Mouse (Mus musculus): ENCODE data around the gene Gucy2c. TPM values are rescaled to one million over a fixed set of nuclear protein-coding genes. Genes with fewer than 3 reads are reported as not detected.
A peak's percentile ranks its signal among the peaks of the same experiment; 100 is the strongest.

Gene Gucy2c
- polyA plus RNA-seq, 1 experiment from 2014 or later = not detected

DNA sequence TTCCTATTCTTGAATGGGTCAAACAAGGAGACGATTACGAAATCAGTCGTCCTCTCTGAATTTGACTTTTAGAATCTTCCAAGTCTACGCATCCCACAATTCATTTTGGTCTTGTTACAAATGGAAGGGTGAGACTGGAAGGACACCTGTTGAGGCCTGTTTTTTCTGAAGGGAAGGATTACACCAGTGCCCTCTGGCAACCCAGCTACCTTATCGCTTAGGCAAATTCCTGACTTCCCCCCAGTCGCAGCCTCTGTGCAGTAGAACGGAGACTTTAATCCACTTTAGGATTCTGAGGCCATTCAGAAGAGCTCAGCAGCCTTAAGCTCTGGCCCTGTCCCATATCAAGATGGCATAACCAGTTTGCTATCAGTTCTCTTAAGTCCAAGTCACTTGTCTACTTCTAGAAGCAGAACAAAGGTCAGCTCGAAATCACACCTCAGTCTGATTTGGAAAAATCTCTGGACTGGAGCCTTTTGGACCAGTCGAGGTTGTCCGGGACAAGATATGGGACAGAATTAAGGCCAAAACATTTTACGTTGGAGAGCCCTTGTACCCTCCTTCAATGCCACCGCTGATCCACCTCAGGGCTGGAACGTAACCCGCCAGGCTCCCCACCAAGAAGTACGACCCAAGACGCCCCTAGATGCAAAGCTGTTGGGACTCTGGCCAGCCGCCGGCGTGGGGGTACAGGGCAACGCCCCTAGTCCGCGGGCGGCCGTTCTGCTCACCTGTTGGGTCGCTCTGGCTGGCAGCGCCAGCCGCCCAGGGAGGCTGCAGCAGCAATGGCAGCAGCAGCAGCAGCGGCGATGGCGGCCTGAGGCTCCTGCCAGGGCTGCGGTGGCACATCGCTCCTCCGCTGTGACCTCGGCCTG is 120.5 kb downstream of the Gucy2c start:
- H3K4me2 ChIP-seq (ENCODE audit: low read length) = peak overlapping the region; percentile 87
- H3K36me3 ChIP-seq (ENCODE audit: control insufficient read depth, insufficient read depth, low read length) = no peaks in the 10 kb centered on the region
- H3K9me3 ChIP-seq (ENCODE audit: control insufficient read depth, low read length) = no peaks in the 10 kb centered on the region
- H3K27me3 ChIP-seq (ENCODE audit: control insufficient read depth, insufficient read depth, low read length) = peaks cover 9% of the 10 kb centered on the region; the same call in 1 of the 2 replicates
- peak overlapping the region; percentile 40 to 47 for H3K4me3 ChIP-seq (ENCODE audit: control insufficient read depth in 1 of 2, insufficient read depth in 1 of 2, low read depth in 1 of 2, low read length in 2 of 2)
- H3K9ac ChIP-seq (ENCODE audit: low read length) = peak overlapping the region; percentile 69
- no peak overlapping the region for H3K27ac ChIP-seq (replicated peaks in 1 of 2; ENCODE audit: control insufficient read depth in 1 of 2, insufficient read depth in 1 of 2, low read depth in 2 of 2, low read length in 2 of 2)
- WGBS = 17% methylated on average over 32 of the region's 34 CpGs
- H3K4me1 ChIP-seq (ENCODE audit: control insufficient read depth in 2 of 2, insufficient read depth in 2 of 2, low read length in 2 of 2) = peaks cover 9 to 11% of the 10 kb centered on the region in 2 experiments; a peak in 3 of 4 replicates
- no peak for ATAC-seq (ENCODE audit: insufficient number of reproducible peaks, insufficient read depth, low FRiP score, low read depth)

DNA sequence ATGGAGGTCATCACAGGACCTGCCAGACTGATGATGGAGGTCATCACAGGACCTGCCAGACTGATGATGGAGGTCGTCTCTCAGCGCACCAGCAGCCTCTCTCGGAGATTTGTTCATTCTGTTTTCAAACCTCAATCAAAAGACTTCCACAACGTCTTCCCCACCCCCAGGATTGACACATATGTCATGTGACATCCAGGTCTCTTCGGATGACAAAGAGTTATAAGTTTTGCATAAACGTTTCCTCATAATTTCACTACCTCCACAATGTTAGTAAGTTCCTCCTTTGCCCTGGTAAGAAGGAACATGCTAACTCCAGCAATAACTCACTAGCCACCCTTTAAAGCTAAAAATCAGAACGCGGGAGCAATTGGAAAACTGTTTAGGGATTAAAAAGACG is 122.3 kb downstream of the Gucy2c start:
- Histone ChIP-seq H3K4me2 (ENCODE audit: low read length) (no peak overlapping the region), H3K27me3 (ENCODE audit: control insufficient read depth, insufficient read depth, low read length) (peaks cover 9% of the 10 kb centered on the region; the same call in 1 of the 2 replicates), H3K36me3 (ENCODE audit: control insufficient read depth, insufficient read depth, low read length) (no peaks in the 10 kb centered on the region), H3K9ac (ENCODE audit: low read length) (no peak overlapping the region), H3K4me3 (ENCODE audit: control insufficient read depth in 1 of 2, insufficient read depth in 1 of 2, low read depth in 1 of 2, low read length in 2 of 2) (no peak overlapping the region), H3K27ac (replicated peaks in 1 of 2; ENCODE audit: control insufficient read depth in 1 of 2, insufficient read depth in 1 of 2, low read depth in 2 of 2, low read length in 2 of 2) (no peak overlapping the region), H3K9me3 (ENCODE audit: control insufficient read depth, low read length) (no peaks in the 10 kb centered on the region), H3K4me1 (ENCODE audit: control insufficient read depth in 2 of 2, insufficient read depth in 2 of 2, low read length in 2 of 2) (peaks cover 9 to 11% of the 10 kb centered on the region in 2 experiments; a peak in 3 of 4 replicates)
- WGBS = 87% methylated on average over 9 of the region's 9 CpGs
- no peak for ATAC-seq (ENCODE audit: insufficient number of reproducible peaks, insufficient read depth, low FRiP score, low read depth)

DNA sequence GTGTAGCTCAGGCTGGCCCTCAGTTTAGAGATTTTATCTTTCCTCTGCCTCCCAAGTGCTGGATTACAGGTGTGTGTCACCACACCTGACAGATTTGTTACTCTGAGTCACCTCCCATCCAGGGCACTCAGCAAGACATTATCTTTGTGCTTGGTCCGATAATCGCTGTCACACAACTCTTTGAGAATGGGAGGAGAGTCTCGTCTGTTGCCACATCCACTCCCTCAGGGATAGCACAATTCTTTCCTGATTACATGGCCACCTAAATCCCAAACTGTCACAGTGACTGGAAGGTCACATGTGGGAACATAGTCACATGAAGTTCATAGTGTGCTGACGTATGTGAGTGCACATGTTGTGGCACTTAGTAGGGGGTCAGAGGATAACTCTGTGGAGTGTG is 123.3 kb downstream of the Gucy2c start:
- WGBS = 70% methylated on average over 4 of the region's 4 CpGs

DNA sequence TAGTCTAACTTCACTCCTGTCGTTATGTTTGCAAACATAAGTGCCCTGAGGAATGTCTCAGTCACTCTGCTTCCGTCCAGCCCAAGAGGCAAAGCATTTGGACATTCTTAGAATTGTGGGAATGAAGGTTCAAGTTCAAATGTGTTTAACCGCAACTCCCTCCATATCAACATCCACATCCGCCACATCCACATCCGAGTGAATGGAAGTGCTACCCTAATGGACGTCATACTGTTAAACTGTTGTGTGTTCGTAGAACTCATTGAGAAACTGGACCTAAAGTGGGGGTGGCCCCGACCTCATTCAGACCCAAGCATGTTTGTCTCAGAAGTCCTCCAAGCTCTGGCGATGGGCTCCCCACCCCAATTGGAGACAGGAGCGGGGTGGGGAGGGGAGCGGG is 125.8 kb downstream of the Gucy2c start:
- no peak overlapping the region for H3K27ac ChIP-seq (replicated peaks in 1 of 2; ENCODE audit: control insufficient read depth in 1 of 2, insufficient read depth in 1 of 2, low read depth in 2 of 2, low read length in 2 of 2)
- H3K4me3 ChIP-seq (ENCODE audit: control insufficient read depth in 1 of 2, insufficient read depth in 1 of 2, low read depth in 1 of 2, low read length in 2 of 2) = peak overlapping the region in 1 of 2 experiments; percentile 11; a peak in 1 of 4 replicates
- 58% methylated on average over 11 of the region's 11 CpGs for WGBS
- no peak overlapping the region for H3K9ac ChIP-seq (ENCODE audit: low read length)
- H3K9me3 ChIP-seq (ENCODE audit: control insufficient read depth, low read length) = no peaks in the 10 kb centered on the region
- peak overlapping the region; percentile 47 for H3K4me2 ChIP-seq (ENCODE audit: low read length)
- H3K27me3 ChIP-seq (ENCODE audit: control insufficient read depth, insufficient read depth, low read length) = no peaks in the 10 kb centered on the region
- no peaks in the 10 kb centered on the region for H3K36me3 ChIP-seq (ENCODE audit: control insufficient read depth, insufficient read depth, low read length)
- peaks cover 0 to 7% of the 10 kb centered on the region in 2 experiments; a peak in 3 of 4 replicates for H3K4me1 ChIP-seq (ENCODE audit: control insufficient read depth in 2 of 2, insufficient read depth in 2 of 2, low read length in 2 of 2)
- no peak for ATAC-seq (ENCODE audit: insufficient number of reproducible peaks, insufficient read depth, low FRiP score, low read depth)

More for the DNA sequence above, 123.3 kb downstream of the Gucy2c start:
- H3K4me3 ChIP-seq (ENCODE audit: control insufficient read depth in 1 of 2, insufficient read depth in 1 of 2, low read depth in 1 of 2, low read length in 2 of 2) = no peak overlapping the region
- H3K4me2 ChIP-seq (ENCODE audit: low read length) = no peak overlapping the region
- peaks cover 9% of the 10 kb centered on the region; the same call in 1 of the 2 replicates for H3K27me3 ChIP-seq (ENCODE audit: control insufficient read depth, insufficient read depth, low read length)
- no peak overlapping the region for H3K27ac ChIP-seq (replicated peaks in 1 of 2; ENCODE audit: control insufficient read depth in 1 of 2, insufficient read depth in 1 of 2, low read depth in 2 of 2, low read length in 2 of 2)
- ATAC-seq (ENCODE audit: insufficient number of reproducible peaks, insufficient read depth, low FRiP score, low read depth) = no peak
- peaks cover 9 to 11% of the 10 kb centered on the region in 2 experiments; a peak in 3 of 4 replicates for H3K4me1 ChIP-seq (ENCODE audit: control insufficient read depth in 2 of 2, insufficient read depth in 2 of 2, low read length in 2 of 2)
- H3K36me3 ChIP-seq (ENCODE audit: control insufficient read depth, insufficient read depth, low read length) = no peaks in the 10 kb centered on the region
- no peaks in the 10 kb centered on the region for H3K9me3 ChIP-seq (ENCODE audit: control insufficient read depth, low read length)
- no peak overlapping the region for H3K9ac ChIP-seq (ENCODE audit: low read length)

- H3K27me3 ChIP-seq (ENCODE audit: control insufficient read depth, insufficient read depth, low read length) = no peaks in the 10 kb centered on the region
- 86% methylated on average over 20 of the region's 20 CpGs for WGBS
- H3K4me1 ChIP-seq (ENCODE audit: control insufficient read depth in 2 of 2, insufficient read depth in 2 of 2, low read length in 2 of 2) = peaks cover 0 to 6% of the 10 kb centered on the region in 2 experiments; a peak in 3 of 4 replicates
- H3K9ac ChIP-seq (ENCODE audit: low read length) = no peak overlapping the region
- no peaks in the 10 kb centered on the region for H3K36me3 ChIP-seq (ENCODE audit: control insufficient read depth, insufficient read depth, low read length)
- ATAC-seq (ENCODE audit: insufficient number of reproducible peaks, insufficient read depth, low FRiP score, low read depth) = no peak
- H3K27ac ChIP-seq (replicated peaks in 1 of 2; ENCODE audit: control insufficient read depth in 1 of 2, insufficient read depth in 1 of 2, low read depth in 2 of 2, low read length in 2 of 2) = no peak overlapping the region
- no peak overlapping the region for H3K4me2 ChIP-seq (ENCODE audit: low read length)
- H3K9me3 ChIP-seq (ENCODE audit: control insufficient read depth, low read length) = no peaks in the 10 kb centered on the region
- H3K4me3 ChIP-seq (ENCODE audit: control insufficient read depth in 1 of 2, insufficient read depth in 1 of 2, low read depth in 1 of 2, low read length in 2 of 2) = no peak overlapping the region
Observed at GRCm38 (mm10) chr6:136654470-136654869, 127.1 kb downstream of the Gucy2c start.

- ATAC-seq (ENCODE audit: insufficient number of reproducible peaks, insufficient read depth, low FRiP score, low read depth) = no peak
- Histone ChIP-seq H3K4me2 (ENCODE audit: low read length) (no peak overlapping the region), H3K9me3 (ENCODE audit: control insufficient read depth, low read length) (no peaks in the 10 kb centered on the region)
Observed at GRCm38 (mm10) chr6:136653331-136653730, 128.2 kb downstream of the Gucy2c start.

GRCm38 (mm10) chr6:136650664-136651063 is 130.9 kb downstream of the Gucy2c start:
- Histone ChIP-seq H3K9ac (ENCODE audit: low read length) (no peak overlapping the region), H3K9me3 (ENCODE audit: control insufficient read depth, low read length) (no peaks in the 10 kb centered on the region), H3K27ac (replicated peaks in 1 of 2; ENCODE audit: control insufficient read depth in 1 of 2, insufficient read depth in 1 of 2, low read depth in 2 of 2, low read length in 2 of 2) (no peak overlapping the region), H3K4me1 (ENCODE audit: control insufficient read depth in 2 of 2, insufficient read depth in 2 of 2, low read length in 2 of 2) (peaks cover 0 to 6% of the 10 kb centered on the region in 2 experiments), H3K36me3 (ENCODE audit: control insufficient read depth, insufficient read depth, low read length) (no peaks in the 10 kb centered on the region), H3K4me2 (ENCODE audit: low read length) (no peak overlapping the region), H3K27me3 (ENCODE audit: control insufficient read depth, insufficient read depth, low read length) (no peaks in the 10 kb centered on the region), H3K4me3 (ENCODE audit: control insufficient read depth in 1 of 2, insufficient read depth in 1 of 2, low read depth in 1 of 2, low read length in 2 of 2) (no peak overlapping the region)
- WGBS = 88% methylated on average over 8 of the region's 8 CpGs
- ATAC-seq (ENCODE audit: insufficient number of reproducible peaks, insufficient read depth, low FRiP score, low read depth) = no peak

More at GRCm38 (mm10) chr6:136653331-136653730, 128.2 kb downstream of the Gucy2c start:
- Histone ChIP-seq H3K9ac (ENCODE audit: low read length) (no peak overlapping the region), H3K4me1 (ENCODE audit: control insufficient read depth in 2 of 2, insufficient read depth in 2 of 2, low read length in 2 of 2) (peaks cover 0 to 6% of the 10 kb centered on the region in 2 experiments; a peak in 3 of 4 replicates), H3K27ac (replicated peaks in 1 of 2; ENCODE audit: control insufficient read depth in 1 of 2, insufficient read depth in 1 of 2, low read depth in 2 of 2, low read length in 2 of 2) (no peak overlapping the region), H3K27me3 (ENCODE audit: control insufficient read depth, insufficient read depth, low read length) (no peaks in the 10 kb centered on the region), H3K36me3 (ENCODE audit: control insufficient read depth, insufficient read depth, low read length) (no peaks in the 10 kb centered on the region), H3K4me3 (ENCODE audit: control insufficient read depth in 1 of 2, insufficient read depth in 1 of 2, low read depth in 1 of 2, low read length in 2 of 2) (no peak overlapping the region)
- 39% methylated on average over 5 of the region's 5 CpGs for WGBS

Measured in heart, embryonic 14.5 days (tissue).